Mouse (Mus musculus): ENCODE results near the gene Cabp7.

GRCm38 (mm10) chr11:4756984-4757788, 10.6 kb upstream of the Cabp7 start:
- TF ChIP-seq POLR2A (IDR thresholded peaks at IDR 0.05; ENCODE audit: extremely low read depth, insufficient read depth, low read length): no peak
- no peak for TF ChIP-seq CTCF (IDR thresholded peaks at IDR 0.05; ENCODE audit: low read depth, low read length)

All from liver, adult 2 months (tissue).